Mouse (Mus musculus) hindbrain, embryonic 14.5 days (tissue): Measurements from ENCODE around the gene Olfr1329. TPM values are rescaled to one million over a fixed set of nuclear protein-coding genes. Genes with fewer than 3 reads are reported as not detected.
"Not testable (repeated sequence)": the region's sequence is repeated elsewhere in the genome, so short reads cannot be mapped to it uniquely, and the experiment has no call there.

Source experiments
- ATAC-seq: fragments of 200-750 bp; cut with Nextera tagmentation; 2 replicates; pipeline ENCODE4 v1.8.0; 2017; ENCODE audit warnings: moderate number of reproducible peaks, mild to moderate bottlenecking, moderate TSS enrichment, moderate library complexity; ENCODE audit not compliant: low FRiP score
- DNase-seq: peaks from one replicate; pipeline ENCODE4 v3.0.0-alpha.2; 2015; ENCODE audit warnings: low spot score
- H3K27ac ChIP-seq: fragments of 300-500 bp; sonication (generic); 2 replicates; pipeline ENCODE4 v1.5.1; 2014; ENCODE audit warnings: mild to moderate bottlenecking, moderate library complexity
- H3K27me3 ChIP-seq: fragments of 300-500 bp; sonication (generic); 2 replicates; pipeline ENCODE4 v1.6.1; 2014; ENCODE audit warnings: mild to moderate bottlenecking, low read length, mixed read lengths; ENCODE audit not compliant: control insufficient read depth, insufficient read depth
- H3K36me3 ChIP-seq: fragments of 300-500 bp; sonication (generic); replicated peaks from 2 replicates; pipeline ENCODE4 v1.6.1; 2014; ENCODE audit not compliant: control insufficient read depth, insufficient read depth
- H3K4me1 ChIP-seq: fragments of 300-500 bp; sonication (generic); replicated peaks from 2 replicates; pipeline ENCODE4 v1.6.1; 2014; ENCODE audit warnings: antibody characterized with exemption, low read length, mixed read lengths; ENCODE audit not compliant: control insufficient read depth, insufficient read depth
- H3K4me2 ChIP-seq: fragments of 300-500 bp; sonication (generic); replicated peaks from 2 replicates; pipeline ENCODE4 v1.6.1; 2014; ENCODE audit warnings: mild to moderate bottlenecking, moderate library complexity
- H3K4me3 ChIP-seq: fragments of 300-500 bp; sonication (generic); replicated peaks from 2 replicates; pipeline ENCODE4 v1.5.1; 2014; ENCODE audit warnings: mild to moderate bottlenecking, low read length
- H3K9ac ChIP-seq: fragments of 300-500 bp; sonication (generic); 2 replicates; pipeline ENCODE4 v1.6.1; 2014
- H3K9me3 ChIP-seq: fragments of 300-500 bp; sonication (generic); 2 replicates; pipeline ENCODE4 v1.6.1; 2016; ENCODE audit warnings: low read length; ENCODE audit not compliant: control insufficient read depth
- WGBS: fragments of 180-500 bp; shearing (Covaris S2); extraction: QIAGEN DNeasy Blood & Tissue Kit; methylation state at CpG from one replicate; pipeline ENCODE4 v1.1.7; 2014; 5-methylcytosine and 5-hydroxymethylcytosine counted together
- polyA plus RNA-seq: library from polyadenylated mRNA; unstranded; fragments of >200 nt; fragmentation: Nextera tagmentation; extraction: Ambion mirVana; gene quantifications from 2 replicates; pipeline ENCODE4 v1.2.1, GENCODE M21; 2014

The Olfr1329 gene
- polyA plus RNA-seq: not detected in 2 replicates

DNA sequence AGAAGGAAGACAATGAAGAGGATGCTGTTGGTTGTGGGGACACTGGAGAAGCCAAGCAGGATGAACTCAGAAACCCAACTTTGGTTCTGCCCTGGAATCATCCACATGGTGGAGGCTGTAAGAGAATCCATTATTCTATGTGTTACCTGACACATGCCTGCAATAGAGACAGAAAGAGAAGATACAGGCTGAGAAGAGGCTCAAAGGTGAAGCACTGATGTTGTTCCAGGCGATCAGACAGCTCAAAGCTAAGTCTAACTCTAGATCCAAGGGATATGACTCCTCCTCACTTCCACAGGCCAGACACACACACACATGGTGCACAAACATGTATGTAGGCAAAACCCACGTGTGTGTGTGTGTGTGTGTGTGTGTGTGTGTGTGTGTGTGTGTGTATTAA lies at the start of gene Olfr1329:
Gene Olfr1329, minus strand, starts transcription at position 101 of the 400 bp plus-strand sequence.
- H3K27me3 ChIP-seq, H3K36me3 ChIP-seq, H3K4me1 ChIP-seq, ATAC-seq, H3K4me3 ChIP-seq, H3K4me2 ChIP-seq, H3K9me3 ChIP-seq, H3K9ac ChIP-seq, DNase-seq, H3K27ac ChIP-seq: not testable (repeated sequence)
- 60% methylated on average over 2 of the region's 2 CpGs for WGBS

DNA sequence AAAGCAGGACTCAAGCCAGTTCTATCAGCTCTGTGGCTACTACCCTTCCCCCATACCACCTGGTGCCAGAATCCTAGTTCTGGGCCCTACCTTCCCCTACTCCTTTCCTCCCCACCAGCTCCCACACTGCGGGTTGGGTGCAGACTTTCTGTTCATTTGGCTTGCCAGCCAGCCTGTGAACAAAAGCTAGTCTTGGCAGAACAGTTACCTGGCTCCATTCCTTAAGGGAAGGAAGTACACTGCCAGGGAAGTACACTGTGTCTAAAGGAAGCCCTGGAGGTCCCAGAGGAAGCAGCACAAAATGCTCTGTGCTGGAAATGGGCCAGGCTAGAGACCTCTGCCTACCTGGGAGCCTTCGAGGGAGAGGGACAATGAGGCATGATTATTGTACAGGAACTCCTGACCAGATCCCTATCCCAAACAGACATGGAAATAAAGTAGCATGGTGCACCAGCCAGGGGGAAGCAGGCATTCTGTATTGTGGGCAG lies 43.9 kb upstream of the Olfr1329 start, which contains the start of gene Lao1:
Gene Lao1, plus strand, starts transcription at position 438 of the 488 bp plus-strand sequence.
- 83% methylated on average over 2 of the region's 2 CpGs for WGBS
- no peak within 1 kb of the TSS for H3K4me3 ChIP-seq
- H3K4me2 ChIP-seq: no peak within 1 kb of the TSS
- no peak within 1 kb of the TSS for H3K27ac ChIP-seq
- no peaks in the 10 kb centered on the region for H3K4me1 ChIP-seq
- no peak within 1 kb of the TSS for H3K9ac ChIP-seq
- H3K36me3 ChIP-seq: no peaks in the 10 kb centered on the region
- DNase-seq (no peak), ATAC-seq (no peak)
- no peaks in the 10 kb centered on the region for H3K27me3 ChIP-seq
- no peaks in the 10 kb centered on the region for H3K9me3 ChIP-seq

DNA sequence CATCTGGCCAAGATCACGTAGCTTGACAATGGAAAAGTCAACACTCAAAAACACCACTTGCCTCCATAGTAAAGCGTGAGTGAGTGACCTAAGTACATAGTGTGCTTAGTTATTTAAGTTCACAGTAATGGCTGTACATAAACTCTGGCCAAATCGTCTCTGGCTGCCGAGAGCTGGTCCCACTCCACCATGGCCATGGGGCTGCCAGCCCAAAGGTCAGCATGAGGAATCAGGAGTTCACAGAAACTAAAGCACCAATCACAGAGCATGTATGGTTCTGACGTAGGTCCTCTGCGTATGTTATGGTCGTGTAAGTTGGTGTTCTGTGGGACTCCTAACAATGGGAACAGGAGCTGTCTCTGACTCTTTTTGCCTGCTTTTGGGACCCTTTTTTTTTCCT lies 41.5 kb upstream of the Olfr1329 start:
- no peak overlapping the region for H3K27ac ChIP-seq
- DNase-seq: no peak
- no peaks in the 10 kb centered on the region for H3K4me1 ChIP-seq
- WGBS: 91% methylated on average over 7 of the region's 7 CpGs
- H3K9ac ChIP-seq: no peak overlapping the region
- no peaks in the 10 kb centered on the region for H3K27me3 ChIP-seq
- H3K36me3 ChIP-seq: no peaks in the 10 kb centered on the region
- no peak overlapping the region for H3K4me2 ChIP-seq
- ATAC-seq: no peak
- no peaks in the 10 kb centered on the region for H3K9me3 ChIP-seq
- no peak overlapping the region for H3K4me3 ChIP-seq

DNA sequence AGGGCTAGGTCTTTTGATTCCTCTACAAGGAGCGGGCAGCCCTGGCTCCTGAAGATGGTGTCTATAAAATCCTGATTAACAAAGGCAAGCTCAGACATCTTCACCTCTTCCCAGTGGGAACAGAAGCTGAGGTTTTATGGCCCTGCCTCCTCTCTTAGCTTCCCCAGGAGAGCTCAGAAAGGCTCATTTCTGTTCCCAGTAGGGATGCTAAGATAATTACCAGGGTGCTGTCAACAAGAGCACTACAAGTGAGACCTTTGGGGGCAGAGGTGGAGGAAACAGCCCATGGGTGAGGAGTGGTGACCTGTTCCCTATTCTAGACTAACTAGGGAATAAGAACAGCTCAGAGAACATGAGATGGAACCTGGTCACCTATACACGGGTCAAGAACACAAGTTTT lies 21.2 kb upstream of the Olfr1329 start, which contains the start of gene Olfr1328:
Gene Olfr1328, minus strand, starts transcription at position 101 of the 400 bp plus-strand sequence.
- no peaks in the 10 kb centered on the region for H3K4me1 ChIP-seq
- 84% methylated on average over 2 of the region's 2 CpGs for WGBS

DNA sequence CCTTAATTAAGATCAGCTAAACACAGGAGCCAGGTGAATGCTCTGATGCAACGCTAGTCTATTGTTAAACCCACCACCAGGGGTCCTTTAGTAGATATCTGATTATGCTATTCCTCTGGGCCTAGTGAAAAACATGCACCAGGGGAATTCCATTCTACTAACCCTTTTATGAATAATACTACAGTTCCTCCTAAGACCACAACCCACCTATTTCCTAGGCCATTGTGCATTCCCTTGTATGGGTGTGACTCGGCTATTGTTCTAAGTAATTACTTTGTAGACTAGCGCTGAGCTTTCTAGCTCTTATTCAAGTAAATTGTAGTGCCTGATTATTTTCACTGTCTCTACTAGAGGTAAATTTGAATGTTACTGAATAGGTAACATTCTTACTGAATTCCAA lies 14.1 kb upstream of the Olfr1329 start:
- H3K9ac ChIP-seq, H3K36me3 ChIP-seq, DNase-seq, ATAC-seq, H3K4me3 ChIP-seq, H3K27ac ChIP-seq, H3K4me2 ChIP-seq, H3K27me3 ChIP-seq, H3K4me1 ChIP-seq, H3K9me3 ChIP-seq: not testable (repeated sequence)
- WGBS: 75% methylated on average over 3 of the region's 3 CpGs

More for the DNA sequence above, 21.2 kb upstream of the Olfr1329 start, which contains the start of gene Olfr1328:
- no peak within 1 kb of the TSS for H3K27ac ChIP-seq
- no peak within 1 kb of the TSS for H3K4me3 ChIP-seq
- no peak within 1 kb of the TSS for H3K4me2 ChIP-seq
- H3K36me3 ChIP-seq: no peaks in the 10 kb centered on the region
- DNase-seq (no peak), ATAC-seq (no peak)
- H3K27me3 ChIP-seq: no peaks in the 10 kb centered on the region
- H3K9me3 ChIP-seq: no peaks in the 10 kb centered on the region
- H3K9ac ChIP-seq: no peak within 1 kb of the TSS

DNA sequence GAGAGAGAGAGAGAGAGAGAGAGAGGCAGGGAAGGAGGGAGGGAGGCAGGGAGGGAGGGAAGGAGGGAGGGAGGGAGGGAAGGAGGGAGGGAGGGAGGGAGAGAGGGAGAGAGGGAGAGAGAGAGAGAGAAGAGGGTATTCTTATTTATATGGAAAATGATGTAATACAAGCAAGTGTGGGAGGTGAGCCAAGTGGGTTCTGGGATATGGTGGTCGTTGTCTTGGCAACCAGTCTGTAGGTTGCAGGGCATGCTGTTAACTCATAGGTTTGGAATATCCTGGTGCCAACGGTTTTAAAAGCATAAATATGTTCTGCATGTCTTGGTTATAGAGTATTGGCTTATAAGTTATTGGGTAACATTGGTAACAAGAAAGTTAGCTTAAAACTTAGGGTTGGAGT lies 15.3 kb downstream of the Olfr1329 start:
- H3K27ac ChIP-seq: no peak overlapping the region
- H3K27me3 ChIP-seq: no peaks in the 10 kb centered on the region
- no peak overlapping the region for H3K4me2 ChIP-seq
- H3K9me3 ChIP-seq: no peaks in the 10 kb centered on the region
- H3K9ac ChIP-seq: no peak overlapping the region
- no peak overlapping the region for H3K4me3 ChIP-seq
- no peaks in the 10 kb centered on the region for H3K4me1 ChIP-seq
- WGBS: 73% methylated on average over 2 of the region's 2 CpGs
- ATAC-seq: no peak
- no peaks in the 10 kb centered on the region for H3K36me3 ChIP-seq
- no peak for DNase-seq

DNA sequence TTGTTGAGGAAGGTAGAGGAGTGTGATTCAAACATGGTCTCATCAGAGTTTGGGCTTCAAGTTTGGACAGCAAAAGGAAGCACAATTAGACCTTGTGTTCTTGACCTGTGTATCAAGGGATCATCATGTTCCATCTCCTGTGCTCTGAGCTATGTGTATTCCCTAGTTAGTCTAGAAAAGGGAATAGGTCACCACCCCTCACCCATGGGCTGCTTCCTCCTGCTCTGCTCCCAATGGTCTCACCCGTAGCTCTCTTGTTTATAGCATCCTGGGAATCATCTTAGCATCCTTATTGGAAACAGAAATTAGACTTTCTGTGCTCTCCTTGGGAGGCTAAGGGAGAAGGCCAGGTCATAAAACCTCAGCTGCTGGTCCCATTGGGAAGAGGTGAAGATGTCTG lies 29.0 kb downstream of the Olfr1329 start, which contains the start of gene Olfr1330:
Gene Olfr1330, plus strand, starts transcription at position 301 of the 400 bp plus-strand sequence.
- no peak within 1 kb of the TSS for H3K9ac ChIP-seq
- H3K9me3 ChIP-seq: no peaks in the 10 kb centered on the region
- WGBS: 86% methylated on average over 1 of the region's 1 CpGs
- H3K4me2 ChIP-seq: no peak within 1 kb of the TSS
- H3K4me1 ChIP-seq: no peaks in the 10 kb centered on the region
- H3K27me3 ChIP-seq: no peaks in the 10 kb centered on the region
- no peak for ATAC-seq
- H3K36me3 ChIP-seq: no peaks in the 10 kb centered on the region
- H3K27ac ChIP-seq: no peak within 1 kb of the TSS
- no peak for DNase-seq
- H3K4me3 ChIP-seq: no peak within 1 kb of the TSS

DNA sequence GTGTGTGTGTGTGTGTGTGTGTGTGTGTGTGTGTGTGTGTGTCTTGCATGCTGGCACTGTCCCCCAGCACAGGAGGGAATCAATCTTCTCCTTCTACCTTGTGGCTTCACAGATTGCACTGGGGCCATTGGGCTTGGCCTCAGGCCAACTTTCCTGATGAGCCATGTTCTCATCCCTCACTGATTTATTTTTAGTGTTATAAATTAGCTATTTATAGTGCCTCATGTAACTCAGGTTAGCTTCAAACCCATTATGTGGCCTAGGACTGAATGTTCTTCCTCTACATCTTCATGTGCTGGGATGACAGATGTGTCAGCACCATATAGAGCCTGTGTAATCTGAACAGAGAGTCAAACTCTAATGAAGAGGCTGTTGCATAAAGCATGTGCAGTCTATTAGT lies 49.7 kb downstream of the Olfr1329 start:
- H3K9ac ChIP-seq: no peak overlapping the region
- no peak overlapping the region for H3K4me2 ChIP-seq
- H3K27me3 ChIP-seq: no peaks in the 10 kb centered on the region
- H3K27ac ChIP-seq: no peak overlapping the region
- no peaks in the 10 kb centered on the region for H3K4me1 ChIP-seq
- no peak for ATAC-seq
- no peaks in the 10 kb centered on the region for H3K9me3 ChIP-seq
- H3K36me3 ChIP-seq: no peaks in the 10 kb centered on the region
- DNase-seq: no peak
- H3K4me3 ChIP-seq: no peak overlapping the region
